Mouse (Mus musculus) embryonic fibroblast, embryonic 13.5 days (primary cell): ENCODE measurements around the gene Lipc.

Experiments
- CTCF ChIP-seq: IDR thresholded peaks from 2 replicates; pipeline ENCODE4 v1.5.1; 2011; ENCODE audit warnings: mild to moderate bottlenecking, control low read depth, low read length, moderate library complexity, borderline replicate concordance; ENCODE audit not compliant: insufficient read depth
- POLR2A ChIP-seq: IDR thresholded peaks from 2 replicates; pipeline ENCODE4 v1.6.1; 2011; ENCODE audit warnings: low read depth, mild to moderate bottlenecking, control low read depth, low read length, moderate library complexity

DNA sequence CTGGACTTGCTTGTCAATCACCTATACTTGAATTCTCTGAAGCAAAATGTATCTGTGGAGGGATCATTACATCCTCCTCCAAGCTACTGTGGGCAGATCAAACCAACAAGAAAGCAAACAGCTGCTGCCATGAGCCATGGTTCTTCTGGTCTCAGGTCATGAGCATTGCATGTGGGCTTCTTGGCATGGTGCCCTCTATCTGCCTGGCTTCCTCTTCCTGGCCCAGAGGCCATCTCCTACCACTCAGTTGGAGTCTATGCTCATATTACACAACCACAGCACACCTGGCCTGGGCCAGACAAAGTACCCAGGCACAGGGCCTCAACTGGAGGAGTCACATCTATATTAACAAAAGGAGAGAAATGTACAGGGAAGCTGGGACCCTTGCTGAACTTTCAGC lies 73.2 kb downstream of the Lipc start:
- no peak for TF ChIP-seq CTCF
- TF ChIP-seq POLR2A: no peak
